Mouse (Mus musculus) cerebellum, postnatal 14 days (tissue): ENCODE data around the gene Fbxo33.
"Not testable (repeated sequence)": the region's sequence is repeated elsewhere in the genome, so short reads cannot be mapped to it uniquely, and the experiment has no call there.

Experiments used
- DNase-seq, 2 experiments: peaks; one replicate each; pipeline ENCODE4 v3.0.0; 2021; ENCODE audit warnings: mixed read lengths in 2 of 2

Fbxo33 gene

GRCm38 (mm10) chr12:59219325-59220225 lies at the start of gene Fbxo33:
TSS of gene Fbxo33 (minus strand) at chr12:59219725.
- DNase-seq: peak; percentile 99

GRCm38 (mm10) chr12:59265942-59266231 lies 46.4 kb upstream of the Fbxo33 start:
- DNase-seq: no peak

DNA sequence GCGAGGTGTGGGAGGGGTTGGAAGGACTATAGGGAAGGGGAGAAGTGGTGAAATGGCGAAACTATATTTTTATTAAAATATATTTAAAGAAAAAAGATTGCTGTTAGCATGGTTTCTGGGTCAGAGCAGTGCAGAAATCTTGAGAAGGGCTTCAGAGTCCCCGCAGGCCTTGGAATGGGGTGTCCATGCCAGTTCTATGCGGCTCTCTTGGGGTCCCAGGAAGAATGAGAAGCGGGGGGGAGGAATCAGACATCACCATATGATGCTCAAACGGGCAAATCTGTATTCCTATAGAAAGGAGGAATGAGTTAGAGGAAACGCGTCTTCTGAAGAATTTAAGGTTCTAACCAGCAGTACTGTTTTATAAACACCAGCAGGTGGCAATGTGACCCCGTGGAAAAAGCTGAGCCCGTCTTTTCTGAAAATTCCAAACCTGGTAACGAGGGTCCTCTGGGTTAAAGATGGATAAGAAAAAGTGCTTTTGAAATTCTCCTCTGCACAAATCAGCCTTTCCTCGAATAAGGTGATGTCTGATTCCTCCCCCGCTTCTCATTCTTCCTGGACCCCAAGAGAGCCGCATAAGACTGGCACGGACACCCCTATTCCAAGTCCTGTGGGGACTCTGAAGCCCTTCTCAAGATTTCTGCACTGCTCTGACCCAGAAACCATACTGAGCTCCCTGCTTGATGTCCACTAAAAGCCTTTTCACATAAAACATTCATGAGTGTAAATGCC lies 45.8 kb upstream of the Fbxo33 start:
- DNase-seq: peak; percentile 75

- DNase-seq: no peak
These were observed 43.3 kb upstream of the Fbxo33 start for GRCm38 (mm10) chr12:59262841-59263240.

GRCm38 (mm10) chr12:59260798-59261197 lies 41.3 kb upstream of the Fbxo33 start:
- DNase-seq: no peak

DNA sequence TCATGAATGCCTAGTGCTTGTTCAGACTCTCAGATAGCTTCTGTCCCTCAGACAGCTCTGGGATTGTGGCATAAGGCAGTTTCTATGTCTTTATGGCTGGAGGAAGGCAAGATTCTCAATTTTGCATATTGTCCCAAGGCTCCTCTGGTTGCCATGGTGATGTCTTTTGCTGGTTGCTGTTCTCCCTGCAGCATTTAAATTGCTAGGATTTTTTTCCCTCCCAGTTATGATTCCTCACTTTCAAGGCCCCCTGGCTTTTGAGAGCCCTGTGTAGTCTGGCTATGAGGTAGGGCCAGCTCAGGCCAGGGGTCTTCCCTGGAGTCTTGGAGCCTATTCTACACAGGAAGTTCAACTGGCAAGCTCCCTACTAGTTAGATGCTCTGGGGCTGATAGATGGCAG lies 40.8 kb upstream of the Fbxo33 start:
- DNase-seq: no peak

DNA sequence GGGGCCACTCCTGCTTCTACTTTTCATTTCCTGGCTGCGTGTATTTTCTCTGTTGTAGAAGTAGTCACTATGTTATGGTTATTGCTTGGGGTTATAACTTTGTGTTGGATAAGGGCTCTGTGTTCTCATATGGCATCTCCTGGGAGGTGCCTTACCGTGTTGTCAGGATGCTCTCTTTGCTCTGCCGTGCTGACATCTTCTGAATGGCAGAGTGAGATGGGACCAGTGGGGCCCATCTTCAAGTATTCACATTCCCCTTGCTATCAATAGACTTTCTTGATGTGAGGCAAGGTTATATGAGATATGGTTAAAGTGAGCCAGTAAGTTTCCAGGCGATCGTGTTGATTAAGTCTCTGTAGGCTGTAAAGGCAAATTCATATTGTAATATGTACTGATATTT lies 39.5 kb upstream of the Fbxo33 start:
- DNase-seq: no peak

DNA sequence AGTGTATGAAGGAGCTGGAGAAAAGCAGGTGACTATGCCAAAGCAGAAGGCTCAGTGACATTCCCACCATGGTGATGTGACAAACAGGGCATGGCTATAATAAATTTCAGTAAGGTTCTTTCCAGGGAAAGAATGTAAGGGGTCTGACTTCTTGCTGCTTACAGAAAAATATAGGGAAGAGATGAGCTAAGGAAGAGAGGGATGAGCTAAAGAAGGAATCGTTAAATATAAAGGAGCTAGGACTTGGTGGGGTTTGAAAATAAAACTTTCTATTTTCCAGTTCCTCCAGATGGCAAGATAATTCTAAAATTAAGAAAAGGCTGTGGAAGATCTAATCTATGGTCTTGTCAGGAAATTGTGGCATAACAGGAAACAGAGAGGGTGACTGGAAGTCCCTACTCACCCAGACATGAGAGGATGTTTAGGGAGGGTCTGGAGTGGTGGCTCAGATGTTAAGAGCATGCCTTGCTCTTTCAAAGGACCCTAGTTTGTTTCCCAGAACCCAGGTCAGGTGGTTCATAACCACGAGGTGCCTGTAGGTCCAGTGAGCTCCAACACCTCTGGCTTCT lies 30.8 kb upstream of the Fbxo33 start:
- no peak for DNase-seq

GRCm38 (mm10) chr12:59248969-59249368 lies 29.4 kb upstream of the Fbxo33 start:
- DNase-seq: no peak

DNA sequence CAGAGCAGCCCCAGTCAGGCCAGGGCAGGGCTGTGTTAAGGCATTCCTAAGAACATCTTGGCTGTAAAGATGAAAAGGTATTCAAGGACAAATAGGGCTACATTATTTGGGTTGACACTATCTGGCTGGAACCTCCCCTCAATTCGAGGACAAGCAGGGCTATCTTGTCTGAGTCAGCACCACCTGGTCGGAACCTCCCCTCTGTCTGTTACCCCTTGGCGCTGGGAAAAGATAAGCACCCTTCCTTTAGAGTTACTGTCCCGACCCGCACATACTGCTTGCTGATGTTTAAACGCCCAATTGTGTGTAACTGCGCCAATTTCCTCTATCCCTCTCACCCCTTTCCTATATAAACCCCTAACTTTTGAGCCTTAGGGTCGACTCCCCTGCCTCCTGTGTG lies 21.5 kb upstream of the Fbxo33 start:
- not testable (repeated sequence) for DNase-seq

DNA sequence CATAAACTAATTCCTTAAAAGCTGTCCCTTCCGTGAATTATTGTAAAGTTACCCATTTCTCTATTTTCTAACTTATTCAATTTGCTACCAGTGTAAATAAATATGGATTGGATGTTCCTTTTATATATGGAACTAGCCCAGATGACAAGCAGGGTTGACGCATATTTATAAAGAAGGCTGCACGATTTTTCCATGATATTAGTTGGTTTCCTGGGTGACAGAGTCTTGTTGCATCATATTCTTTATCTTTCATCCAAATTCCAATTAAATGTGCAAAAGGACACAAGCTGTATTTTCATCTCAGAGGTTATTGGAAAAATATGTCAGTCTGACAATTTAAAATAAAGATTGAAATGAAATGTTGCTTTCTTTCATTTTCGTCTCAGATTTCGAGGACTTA lies 18.9 kb upstream of the Fbxo33 start:
- no peak for DNase-seq

DNA sequence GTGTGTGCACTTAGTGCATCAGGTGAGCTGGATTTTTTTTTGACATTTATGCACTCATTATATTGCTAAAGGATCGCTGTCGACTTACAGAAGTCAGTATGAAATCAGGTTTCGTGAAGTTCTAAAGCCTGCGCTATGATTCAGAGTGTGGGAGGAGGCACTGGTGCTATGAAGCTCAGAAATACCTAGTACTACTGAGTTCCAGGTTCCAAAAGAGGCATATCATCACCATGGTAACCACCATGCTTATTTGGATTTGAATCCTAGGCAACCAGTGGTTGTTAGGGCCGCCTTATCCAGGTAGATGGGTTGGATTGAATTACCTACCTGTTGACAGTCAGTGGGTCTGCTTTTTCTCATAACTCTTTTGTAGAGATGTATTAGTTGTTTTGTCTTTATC lies 8.9 kb upstream of the Fbxo33 start:
- no peak for DNase-seq

DNA sequence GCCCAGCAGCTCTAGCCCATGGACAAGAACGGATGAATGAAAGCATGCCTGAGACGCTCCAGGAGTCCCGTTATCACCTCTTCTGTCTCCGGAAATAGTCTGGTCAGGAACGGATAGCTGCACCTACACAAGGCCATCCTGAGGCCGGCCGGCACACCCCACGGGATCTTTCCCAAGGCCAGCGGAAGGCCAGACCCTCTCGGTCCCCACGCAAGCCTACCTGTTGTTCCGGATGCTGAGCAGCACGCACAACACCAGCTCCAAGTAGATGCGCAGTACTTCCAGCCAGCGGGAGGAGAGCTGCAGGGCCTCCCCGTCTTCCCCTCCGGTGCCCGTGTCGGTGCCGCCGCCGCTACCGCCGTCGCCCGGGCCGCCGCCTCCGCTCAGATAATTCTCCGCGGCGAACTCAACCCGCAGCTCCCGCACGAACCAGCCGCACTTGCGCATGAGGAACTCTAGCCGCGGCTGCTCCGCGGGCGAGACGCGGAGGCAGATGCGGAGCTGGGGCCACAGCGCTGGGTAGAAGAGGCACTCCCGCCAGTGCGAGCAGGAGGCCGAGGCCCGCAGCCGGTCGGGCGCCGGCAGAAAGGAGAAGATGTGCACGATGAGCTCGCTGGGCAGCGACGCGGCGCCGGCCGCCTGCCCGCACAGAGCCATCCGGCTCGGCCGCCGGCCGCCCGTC lies 744 bp downstream of the Fbxo33 start:
- DNase-seq: peak in 1 of 2 experiments; percentile 64

GRCm38 (mm10) chr12:59217331-59217730 lies 2.2 kb downstream of the Fbxo33 start:
- DNase-seq: no peak

GRCm38 (mm10) chr12:59216676-59217266 lies 2.8 kb downstream of the Fbxo33 start:
- DNase-seq: no peak

GRCm38 (mm10) chr12:59216176-59216575 lies 3.3 kb downstream of the Fbxo33 start:
- DNase-seq: no peak

DNA sequence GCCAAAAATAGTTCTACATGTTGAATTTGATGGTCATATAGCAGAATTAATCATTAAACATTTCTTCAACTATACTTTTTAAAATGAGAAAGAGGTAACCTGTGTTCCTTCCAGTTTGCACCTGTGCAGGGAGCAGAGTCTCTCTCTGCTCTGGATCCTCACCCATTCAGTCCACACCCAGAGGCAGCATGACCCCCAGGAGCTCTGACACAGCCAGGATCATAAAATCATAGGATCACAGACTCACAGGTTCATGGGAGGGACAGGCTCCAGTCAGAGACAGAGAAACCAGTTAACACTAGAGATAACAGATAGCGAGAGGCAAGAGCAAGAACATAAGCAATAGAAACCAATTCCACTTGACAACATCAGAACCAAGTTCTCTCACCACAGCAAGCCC lies 11.7 kb downstream of the Fbxo33 start:
- DNase-seq: no peak

GRCm38 (mm10) chr12:59207000-59207390 lies 12.5 kb downstream of the Fbxo33 start:
- DNase-seq: no peak

DNA sequence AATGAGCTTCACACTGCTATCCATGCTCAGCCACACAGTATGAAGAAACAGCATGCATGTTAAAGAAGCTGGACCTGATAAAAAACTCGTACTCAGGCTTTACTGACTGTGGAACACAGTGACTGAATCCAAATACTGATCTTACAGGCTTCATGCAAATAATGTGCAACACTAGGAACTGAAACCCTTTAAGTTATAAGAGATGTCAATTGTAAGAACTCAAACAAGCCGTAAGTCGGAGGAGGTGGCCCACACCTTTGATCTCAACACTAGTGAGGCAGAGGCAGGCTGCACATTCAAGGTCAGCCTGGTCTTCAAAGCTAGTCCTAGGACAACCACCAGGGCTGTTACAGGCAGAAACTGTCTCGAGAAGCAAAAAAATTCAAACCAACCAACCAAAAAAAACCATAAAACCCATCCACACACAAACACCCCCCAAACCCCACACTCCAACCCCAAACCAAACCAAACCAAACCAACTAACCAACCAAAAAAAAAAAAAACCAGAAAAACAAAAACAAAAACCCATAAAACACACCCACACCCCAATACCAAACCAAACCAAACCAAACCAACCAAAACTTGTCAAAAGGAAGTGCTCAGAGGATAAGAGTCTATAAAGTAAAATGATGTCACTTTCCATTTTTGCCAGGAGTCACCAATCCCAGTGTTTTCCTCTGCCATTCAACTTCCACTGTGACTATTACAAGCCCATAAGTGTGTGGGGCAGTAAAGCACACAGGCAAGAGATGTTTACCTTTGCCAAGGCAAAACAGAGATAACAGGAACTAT lies 13.1 kb downstream of the Fbxo33 start:
- DNase-seq: no peak

DNA sequence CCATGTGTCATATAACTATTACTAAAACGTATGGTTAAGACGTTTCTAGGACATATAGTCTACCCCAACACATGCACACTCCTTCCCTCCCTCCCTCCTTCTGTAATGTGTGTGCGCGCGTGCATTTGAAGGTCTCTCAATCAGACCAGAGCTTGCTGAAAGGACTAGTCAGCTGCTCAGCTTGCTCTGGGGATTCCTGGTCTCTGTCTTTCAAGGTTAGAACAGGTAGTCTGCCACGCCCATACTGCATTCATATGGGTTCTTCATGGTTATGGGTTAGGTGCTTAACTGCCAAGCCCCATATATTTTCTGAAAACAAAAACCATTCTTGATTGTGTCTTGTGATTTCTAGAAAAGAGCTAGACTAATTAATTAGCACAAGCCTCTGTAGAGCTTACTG lies 14.0 kb downstream of the Fbxo33 start:
- no peak for DNase-seq

GRCm38 (mm10) chr12:59199361-59199760 lies 20.2 kb downstream of the Fbxo33 start:
- no peak for DNase-seq

DNA sequence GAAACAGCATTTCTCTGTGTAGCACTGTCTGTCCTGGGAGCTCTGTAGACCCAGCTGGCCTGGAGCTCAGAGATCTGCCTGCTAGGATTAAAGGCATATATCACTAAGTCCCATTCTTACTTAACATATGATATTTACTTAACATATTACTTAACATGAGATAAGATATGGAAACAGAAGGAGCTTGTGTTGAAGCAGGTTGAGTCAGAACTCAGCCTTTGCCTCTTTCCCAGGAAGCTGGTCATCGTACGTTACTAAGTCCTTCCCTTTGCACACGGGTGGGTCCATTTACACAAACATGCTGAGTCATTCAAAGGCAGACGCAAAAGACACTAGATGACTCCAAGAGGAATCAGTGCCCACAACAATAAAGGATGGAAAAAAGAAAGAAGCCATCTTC lies 20.8 kb downstream of the Fbxo33 start:
- no peak for DNase-seq
